Mouse (Mus musculus): ENCODE results near the gene Aldh3b2.
A peak's percentile ranks its signal among the peaks of the same experiment; 100 is the strongest.

The Aldh3b2 gene

GRCm38 (mm10) chr19:3972229-3972628, at the start of gene Aldh3b2:
Gene Aldh3b2, plus strand, starts transcription at chr19:3972328.
- no peak for DNase-seq (ENCODE audit: low spot score in 2 of 2)

GRCm38 (mm10) chr19:3922661-3923371, 49.3 kb upstream of the Aldh3b2 start:
- DNase-seq (ENCODE audit: low spot score in 2 of 2): peak in 1 of 2 experiments; percentile 48

DNA sequence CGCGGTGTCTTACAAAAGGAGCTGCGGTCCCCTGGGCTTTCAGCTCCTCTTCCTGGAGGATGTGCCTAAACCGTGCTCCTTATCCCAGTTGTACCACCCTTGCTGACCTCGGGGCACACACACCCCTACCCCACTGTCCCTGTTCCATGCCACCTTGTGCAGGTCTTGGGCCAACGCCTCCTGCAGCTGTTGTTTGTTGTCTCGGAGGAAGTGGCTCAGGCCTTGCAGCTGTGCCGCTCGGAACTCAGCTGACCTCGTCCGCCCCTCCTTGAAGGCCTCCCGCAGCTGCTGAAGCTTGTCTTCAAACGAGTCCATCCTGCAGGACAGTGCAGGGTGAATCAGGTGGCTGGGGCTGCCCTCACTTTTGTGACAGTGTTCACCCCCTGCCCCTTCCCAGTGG, 48.5 kb upstream of the Aldh3b2 start:
- DNase-seq (ENCODE audit: low spot score in 2 of 2): peak in 1 of 2 experiments; percentile 64

- DNase-seq (ENCODE audit: low spot score in 2 of 2): no peak
Measured at GRCm38 (mm10) chr19:3924190-3924589, 47.9 kb upstream of the Aldh3b2 start.

DNA sequence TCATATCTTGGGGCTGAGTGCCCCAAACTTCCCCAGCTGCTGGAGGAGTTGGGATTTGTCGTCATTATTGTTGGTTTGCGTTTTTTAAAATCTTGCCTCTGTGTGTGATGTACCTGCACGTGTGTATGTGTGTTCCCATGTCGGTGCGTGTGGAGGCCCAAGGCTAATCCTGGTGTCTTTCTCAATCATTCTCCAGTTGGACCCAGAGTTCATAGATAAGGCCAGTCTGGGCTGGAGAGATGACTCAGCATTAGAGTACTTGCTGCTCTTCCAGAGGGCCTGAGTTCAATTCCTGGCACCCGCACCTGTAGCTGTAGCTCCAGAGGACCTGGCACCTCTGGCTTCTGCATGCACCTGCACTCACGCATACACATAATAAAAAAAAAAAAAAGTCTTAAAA, 47.3 kb upstream of the Aldh3b2 start:
- DNase-seq (ENCODE audit: low spot score in 2 of 2): no peak

- no peak for DNase-seq (ENCODE audit: low spot score in 2 of 2)
Measured at GRCm38 (mm10) chr19:3925859-3926258, 46.3 kb upstream of the Aldh3b2 start.

- DNase-seq (ENCODE audit: low spot score in 2 of 2): no peak
Measured at GRCm38 (mm10) chr19:3926279-3926678, 45.8 kb upstream of the Aldh3b2 start.

- DNase-seq (ENCODE audit: low spot score in 2 of 2): no peak
Measured at GRCm38 (mm10) chr19:3926685-3927084, 45.4 kb upstream of the Aldh3b2 start.

DNA sequence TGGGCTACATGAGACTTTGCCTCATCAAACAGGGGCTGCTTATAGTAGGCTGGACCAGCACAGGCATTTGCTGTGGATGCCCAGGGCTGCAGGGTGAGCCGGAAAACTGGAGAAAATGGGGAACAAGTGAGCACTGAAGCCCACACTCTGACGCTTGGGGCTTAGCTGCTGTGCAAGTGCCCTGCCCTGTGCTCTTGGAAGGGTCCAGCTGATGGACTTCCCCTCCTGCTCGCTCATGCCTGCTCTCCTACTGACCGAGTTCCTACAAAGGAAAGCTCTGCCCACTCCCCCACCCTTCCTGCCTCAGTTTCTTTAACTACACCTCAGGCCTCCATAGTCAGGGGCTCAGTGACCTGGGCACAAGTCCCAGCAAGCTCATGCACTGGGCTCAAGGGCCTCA, 44.1 kb upstream of the Aldh3b2 start:
- no peak for DNase-seq (ENCODE audit: low spot score in 2 of 2)

DNA sequence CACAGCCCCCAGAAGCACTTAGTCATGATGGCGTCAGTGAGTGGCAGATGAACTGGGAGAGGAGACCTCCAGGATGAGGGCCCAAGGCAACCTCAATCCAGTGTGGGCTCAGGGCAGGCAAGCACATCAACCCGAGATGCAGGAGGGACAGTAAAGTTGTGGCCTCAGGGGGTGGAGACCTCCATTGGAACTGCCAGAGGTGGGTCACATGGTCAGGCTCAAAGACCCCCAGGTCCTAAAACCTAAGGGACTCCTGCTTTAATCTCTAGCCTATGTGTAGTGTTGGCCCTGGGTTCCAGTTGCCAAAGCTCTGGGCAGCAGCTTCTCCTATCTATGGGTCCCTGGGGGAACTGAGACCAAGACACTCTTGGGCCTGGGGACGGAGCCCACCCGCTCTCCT, 43.3 kb upstream of the Aldh3b2 start:
- no peak for DNase-seq (ENCODE audit: low spot score in 2 of 2)

DNA sequence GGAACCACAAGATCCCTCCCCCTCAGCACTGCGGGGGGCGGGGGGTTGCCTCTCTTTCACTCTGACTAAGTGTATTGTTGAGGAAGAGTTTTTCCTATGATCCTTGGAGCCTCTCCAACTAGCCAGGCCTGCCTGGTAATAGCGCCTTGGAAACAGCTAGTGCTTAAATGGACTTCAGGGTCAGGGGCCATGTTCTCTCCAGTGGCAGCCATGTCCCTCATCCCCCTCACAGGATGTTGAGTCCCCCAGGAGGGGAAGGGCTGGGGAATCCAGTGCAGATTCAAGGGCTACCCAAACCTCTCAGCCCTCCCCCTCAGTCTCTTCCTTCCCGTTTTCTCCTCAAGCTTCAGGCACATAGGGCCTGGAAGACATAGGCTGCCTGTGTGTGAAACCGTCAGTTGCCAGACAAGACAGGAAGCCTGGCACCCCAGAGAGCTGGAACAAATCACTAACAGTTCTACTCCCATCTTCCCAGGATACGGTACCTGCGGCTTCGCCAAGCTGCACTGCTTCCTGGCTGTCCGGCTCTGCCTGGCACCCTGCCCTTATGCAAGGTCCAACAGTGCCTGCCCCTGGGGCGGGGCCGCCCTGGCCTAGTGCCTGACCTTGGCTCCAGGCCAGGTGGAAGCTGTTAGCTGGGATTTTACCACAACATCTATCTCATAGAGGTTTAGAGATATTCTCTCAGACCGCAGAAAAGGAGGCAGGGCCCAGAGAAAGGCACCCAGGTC, 42.8 kb upstream of the Aldh3b2 start, which contains the start of gene Aldh3b1:
Aldh3b1 (minus strand) TSS at position 598 of the 731 bp plus-strand sequence.
- DNase-seq (ENCODE audit: low spot score in 2 of 2): no peak

- peak in 1 of 2 experiments; percentile 40 for DNase-seq (ENCODE audit: low spot score in 2 of 2)
Measured at GRCm38 (mm10) chr19:3930262-3931057, 41.7 kb upstream of the Aldh3b2 start.

- no peak for DNase-seq (ENCODE audit: low spot score in 2 of 2)
Measured at GRCm38 (mm10) chr19:3931716-3932115, 40.4 kb upstream of the Aldh3b2 start.

- peak; percentile 69 to 76 for DNase-seq (ENCODE audit: low spot score in 2 of 2)
Measured at GRCm38 (mm10) chr19:3935032-3935895, 36.9 kb upstream of the Aldh3b2 start, which contains the start of gene Unc93b1. Gene Unc93b1, plus strand, starts transcription at chr19:3935186.

GRCm38 (mm10) chr19:3935896-3936850, 36.0 kb upstream of the Aldh3b2 start:
- peak; percentile 26 to 68 for DNase-seq (ENCODE audit: low spot score in 2 of 2)

GRCm38 (mm10) chr19:3942315-3942714, 29.8 kb upstream of the Aldh3b2 start:
- no peak for DNase-seq (ENCODE audit: low spot score in 2 of 2)

- peak in 1 of 2 experiments; percentile 78 for DNase-seq (ENCODE audit: low spot score in 2 of 2)
Measured at GRCm38 (mm10) chr19:3942986-3943735, 29.0 kb upstream of the Aldh3b2 start.

DNA sequence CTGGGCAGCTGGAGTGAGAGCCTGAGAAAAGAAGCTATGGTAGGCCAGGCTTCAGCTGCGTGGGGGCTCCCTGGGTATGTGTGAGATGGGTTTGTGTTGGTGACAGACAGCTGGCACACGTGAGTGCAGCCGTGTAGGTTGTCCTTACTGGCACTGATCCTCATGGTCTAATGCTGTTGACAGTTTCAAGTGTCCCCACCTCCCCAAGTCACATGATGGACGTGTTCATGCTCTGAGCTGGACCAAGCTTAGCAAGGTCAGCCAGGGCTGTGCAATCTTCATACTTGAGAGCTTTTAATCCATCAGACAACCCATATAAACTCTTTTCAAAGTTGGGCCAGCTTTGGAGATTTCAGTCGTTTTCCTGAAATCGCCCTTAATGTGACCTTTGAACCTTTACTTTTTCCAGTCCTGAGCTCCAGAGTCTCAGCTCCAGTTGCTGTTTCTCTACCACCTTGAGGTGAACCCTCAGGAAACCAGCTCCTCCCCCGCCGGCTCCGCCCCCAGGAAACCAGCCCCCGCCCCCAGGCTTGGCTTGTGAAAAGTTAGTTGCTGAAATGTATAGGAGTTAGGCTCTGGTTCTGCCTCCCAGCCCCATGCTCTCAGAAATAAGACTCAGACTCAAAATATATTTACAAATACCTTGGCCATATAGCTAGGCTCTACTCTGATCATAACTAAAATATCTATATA, 26.1 kb upstream of the Aldh3b2 start:
- peak; percentile 52 to 54 for DNase-seq (ENCODE audit: low spot score in 2 of 2)

DNA sequence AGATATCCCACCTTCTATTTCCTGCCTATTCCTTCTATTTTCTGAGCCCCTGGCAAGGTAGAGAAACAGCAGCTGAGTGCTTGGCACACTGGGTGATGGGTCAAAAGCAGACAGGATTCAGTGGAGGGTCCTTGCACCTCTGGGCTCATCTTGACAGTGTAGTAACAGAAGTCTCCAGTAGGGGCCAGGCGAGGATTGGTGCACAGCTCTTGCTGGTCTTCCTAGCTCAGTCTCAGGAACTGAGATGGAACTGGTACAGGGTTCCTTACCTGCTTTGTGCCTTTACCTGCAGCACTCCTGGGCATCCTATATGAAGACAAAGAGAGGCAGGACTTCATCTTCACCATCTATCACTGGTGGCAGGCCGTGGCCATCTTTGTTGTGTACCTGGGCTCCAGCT, 25.4 kb upstream of the Aldh3b2 start:
- peak; percentile 50 to 65 for DNase-seq (ENCODE audit: low spot score in 2 of 2)
